Mouse (Mus musculus): ENCODE results near the gene Slc7a10.

DNA sequence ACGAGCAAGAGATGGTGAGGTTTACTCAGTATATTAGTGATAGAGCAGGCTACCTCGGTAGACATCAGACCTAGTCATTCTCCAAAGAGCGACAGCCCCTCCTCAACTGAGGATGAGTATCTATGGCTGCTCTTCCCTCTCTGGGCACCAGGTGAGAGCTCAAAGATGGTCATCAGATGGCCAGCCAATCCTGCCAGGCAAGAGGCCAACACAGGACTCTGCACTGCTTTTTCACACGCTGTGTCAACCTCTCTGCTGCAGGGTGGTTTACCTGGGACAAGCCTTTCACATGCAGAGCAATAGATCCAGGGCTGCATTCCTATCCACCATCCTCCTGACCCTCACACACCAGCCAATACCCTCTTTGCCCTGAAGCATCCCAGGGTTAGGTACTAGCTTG, 25.6 kb downstream of the Slc7a10 start:
- TF ChIP-seq CTCF (IDR thresholded peaks at IDR 0.05; ENCODE audit: control insufficient read depth, insufficient read depth, insufficient read length) (no peak), USF1 (IDR thresholded peaks at IDR 0.05; ENCODE audit: low read depth) (no peak), FOSL1 (IDR thresholded peaks at IDR 0.05; ENCODE audit: insufficient read depth, low read length, poor library complexity, severe bottlenecking) (no peak), CEBPB (IDR thresholded peaks at IDR 0.05; ENCODE audit: low read depth) (no peak), MYOG (IDR thresholded peaks at IDR 0.05; ENCODE audit: control insufficient read depth, extremely low read depth, insufficient read length) (no peak), MYOD1 (IDR thresholded peaks at IDR 0.05; ENCODE audit: control insufficient read depth, insufficient read length, low read depth) (no peak), MAX (IDR thresholded peaks at IDR 0.05) (no peak)
